Mouse (Mus musculus) midbrain, embryonic 11.5 days (tissue): ENCODE measurements around the gene Noct. TPM values are rescaled to one million over a fixed set of nuclear protein-coding genes. Genes with fewer than 3 reads are reported as not detected.

Experiments used
- ATAC-seq: fragments of 200-750 bp; cut with Nextera tagmentation; 2 replicates; pipeline ENCODE4 v1.8.0; 2017; ENCODE audit warnings: moderate TSS enrichment, moderate library complexity; ENCODE audit not compliant: low FRiP score
- DNase-seq: peaks from one replicate; pipeline ENCODE4 v3.0.0; 2015; ENCODE audit warnings: low spot score; ENCODE audit errors: missing footprints
- H3K27ac ChIP-seq: fragments of 300-500 bp; sonication (generic); 2 replicates; pipeline ENCODE4 v1.5.1; 2014; ENCODE audit warnings: low read depth, low read length
- H3K27me3 ChIP-seq: fragments of 300-500 bp; sonication (generic); 2 replicates; pipeline ENCODE4 v1.6.1; 2014; ENCODE audit warnings: mild to moderate bottlenecking, low read length, moderate library complexity, mixed read lengths; ENCODE audit not compliant: control insufficient read depth, insufficient read depth
- H3K36me3 ChIP-seq: fragments of 300-500 bp; sonication (generic); 2 replicates; pipeline ENCODE4 v1.6.1; 2014; ENCODE audit warnings: mild to moderate bottlenecking, low read length, moderate library complexity, mixed read lengths; ENCODE audit not compliant: control insufficient read depth, insufficient read depth
- H3K4me1 ChIP-seq: fragments of 300-500 bp; sonication (generic); 2 replicates; pipeline ENCODE4 v1.6.1; 2014; ENCODE audit warnings: low read length; ENCODE audit not compliant: control insufficient read depth, insufficient read depth
- H3K4me2 ChIP-seq: fragments of 300-500 bp; sonication (generic); 2 replicates; pipeline ENCODE4 v1.6.1; 2014; ENCODE audit warnings: mild to moderate bottlenecking, moderate library complexity
- H3K4me3 ChIP-seq: fragments of 300-500 bp; sonication (generic); 2 replicates; pipeline ENCODE4 v1.5.1; 2014; ENCODE audit warnings: low read depth, low read length
- H3K9ac ChIP-seq: fragments of 300-500 bp; sonication (generic); 2 replicates; pipeline ENCODE4 v1.6.1; 2014; ENCODE audit warnings: low read length
- H3K9me3 ChIP-seq: fragments of 300-500 bp; sonication (generic); 2 replicates; pipeline ENCODE4 v1.6.1; 2016; ENCODE audit warnings: low read length; ENCODE audit not compliant: control insufficient read depth
- WGBS: fragments of 180-500 bp; shearing (Covaris S2); extraction: QIAGEN DNeasy Blood & Tissue Kit; methylation state at CpG from one replicate; pipeline ENCODE4 v1.1.7; 2014; 5-methylcytosine and 5-hydroxymethylcytosine counted together
- polyA plus RNA-seq: library from polyadenylated mRNA; unstranded; fragments of >200 nt; fragmentation: Nextera tagmentation; extraction: Ambion mirVana; gene quantifications from 2 replicates; pipeline ENCODE4 v1.2.1, GENCODE M21; 2014

Noct gene
- polyA plus RNA-seq, 1 experiment from 2014 or later: 12.9 TPM

DNA sequence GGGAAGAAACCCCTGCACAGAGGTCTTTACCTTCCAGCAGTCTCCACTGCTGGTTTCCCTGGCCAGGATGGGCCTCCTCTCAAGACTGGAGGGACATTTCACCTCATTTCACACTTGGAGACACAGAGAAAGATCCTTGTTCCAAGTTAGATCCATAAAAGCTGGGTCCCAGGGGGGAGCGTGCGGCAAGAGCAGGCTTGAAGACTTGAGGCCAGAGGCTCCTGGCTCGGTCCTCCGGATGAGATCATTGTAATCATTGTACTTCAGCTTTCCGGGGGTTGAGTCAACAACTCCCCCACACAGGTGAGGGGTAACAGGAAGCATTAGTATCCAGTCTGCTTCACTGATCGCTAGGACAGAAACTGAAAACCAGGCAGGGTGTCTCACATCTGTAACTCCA, 30.2 kb upstream of the Noct start:
- Histone ChIP-seq H3K4me3 (no peak overlapping the region), H3K4me2 (no peak overlapping the region), H3K4me1 (no peaks in the 10 kb centered on the region), H3K27me3 (no peaks in the 10 kb centered on the region), H3K27ac (no peak overlapping the region), H3K9me3 (no peaks in the 10 kb centered on the region), H3K9ac (no peak overlapping the region), H3K36me3 (no peaks in the 10 kb centered on the region)
- no peak for ATAC-seq
- DNase-seq: no peak
- WGBS: 82% methylated on average over 6 of the region's 6 CpGs

- Histone ChIP-seq H3K27me3 (no peaks in the 10 kb centered on the region), H3K36me3 (no peaks in the 10 kb centered on the region), H3K9ac (no peak overlapping the region), H3K4me2 (peak overlapping the region; percentile 11; the same call in 1 of the 2 replicates), H3K4me1 (no peaks in the 10 kb centered on the region), H3K9me3 (no peaks in the 10 kb centered on the region), H3K27ac (no peak overlapping the region), H3K4me3 (no peak overlapping the region)
- 57% methylated on average over 8 of the region's 8 CpGs for WGBS
- peak; percentile 85 for DNase-seq
- ATAC-seq: no peak
These were observed 28.9 kb upstream of the Noct start for GRCm38 (mm10) chr3:51195321-51195720.

DNA sequence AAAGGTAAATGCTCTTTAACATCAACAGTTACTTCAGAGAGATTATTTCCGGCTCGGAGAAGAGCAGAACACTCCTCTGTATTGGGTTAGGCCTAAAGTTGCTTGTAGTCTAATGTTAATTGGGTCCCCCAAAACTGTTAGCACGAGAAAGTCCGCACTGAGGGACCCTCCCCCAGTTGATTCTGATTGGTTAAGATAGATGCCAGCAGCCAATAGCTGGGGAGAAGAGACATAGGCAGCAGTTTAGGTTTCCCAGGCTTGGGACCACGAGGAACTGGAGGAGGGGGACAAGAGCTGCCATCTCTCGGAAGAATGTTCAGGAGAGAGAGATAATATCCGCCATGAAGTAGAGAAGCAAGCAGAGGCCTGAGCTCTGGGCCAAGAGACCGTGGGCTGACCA, 28.5 kb upstream of the Noct start:
- ATAC-seq (peak; percentile 63), DNase-seq (no peak)

DNA sequence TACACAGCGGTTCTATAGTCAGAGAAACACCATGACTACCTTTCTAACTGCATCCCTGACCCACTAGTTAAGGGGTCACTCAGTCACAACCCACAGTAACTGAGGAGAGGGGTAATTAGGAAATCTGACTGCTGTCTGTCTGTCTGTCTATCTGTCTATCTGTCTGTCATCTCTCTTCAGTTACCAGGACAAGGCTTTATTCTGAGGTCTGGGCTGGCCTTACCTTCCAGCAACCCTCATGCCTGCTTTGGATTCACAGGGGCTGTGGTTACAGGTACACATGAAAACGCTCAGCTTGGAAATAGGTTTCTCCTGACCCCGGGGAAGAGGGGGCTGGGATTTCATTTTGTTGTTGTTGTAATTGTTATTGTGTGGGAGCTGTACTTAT, 27.5 kb upstream of the Noct start:
- no peak overlapping the region for H3K4me2 ChIP-seq
- H3K27ac ChIP-seq: no peak overlapping the region
- DNase-seq (no peak), ATAC-seq (no peak)
- H3K27me3 ChIP-seq: no peaks in the 10 kb centered on the region
- no peaks in the 10 kb centered on the region for H3K36me3 ChIP-seq
- H3K4me1 ChIP-seq: no peaks in the 10 kb centered on the region
- no peak overlapping the region for H3K9ac ChIP-seq
- 84% methylated on average over 3 of the region's 3 CpGs for WGBS
- H3K4me3 ChIP-seq: no peak overlapping the region
- H3K9me3 ChIP-seq: no peaks in the 10 kb centered on the region

More for the DNA sequence above, 28.5 kb upstream of the Noct start:
- H3K27me3 ChIP-seq: no peaks in the 10 kb centered on the region
- no peak overlapping the region for H3K4me3 ChIP-seq
- H3K4me2 ChIP-seq: peak overlapping the region; percentile 11; the same call in 1 of the 2 replicates
- no peaks in the 10 kb centered on the region for H3K9me3 ChIP-seq
- 38% methylated on average over 8 of the region's 8 CpGs for WGBS
- H3K9ac ChIP-seq: no peak overlapping the region
- H3K36me3 ChIP-seq: no peaks in the 10 kb centered on the region
- H3K4me1 ChIP-seq: no peaks in the 10 kb centered on the region
- no peak overlapping the region for H3K27ac ChIP-seq

- no peak overlapping the region for H3K4me2 ChIP-seq
- H3K4me1 ChIP-seq: no peaks in the 10 kb centered on the region
- no peaks in the 10 kb centered on the region for H3K36me3 ChIP-seq
- 85% methylated on average over 9 of the region's 9 CpGs for WGBS
- no peak for ATAC-seq
- no peaks in the 10 kb centered on the region for H3K27me3 ChIP-seq
- no peaks in the 10 kb centered on the region for H3K9me3 ChIP-seq
- H3K9ac ChIP-seq: no peak overlapping the region
- H3K27ac ChIP-seq: no peak overlapping the region
- DNase-seq: no peak
- no peak overlapping the region for H3K4me3 ChIP-seq
These were observed 27.0 kb upstream of the Noct start for GRCm38 (mm10) chr3:51197112-51197731.

DNA sequence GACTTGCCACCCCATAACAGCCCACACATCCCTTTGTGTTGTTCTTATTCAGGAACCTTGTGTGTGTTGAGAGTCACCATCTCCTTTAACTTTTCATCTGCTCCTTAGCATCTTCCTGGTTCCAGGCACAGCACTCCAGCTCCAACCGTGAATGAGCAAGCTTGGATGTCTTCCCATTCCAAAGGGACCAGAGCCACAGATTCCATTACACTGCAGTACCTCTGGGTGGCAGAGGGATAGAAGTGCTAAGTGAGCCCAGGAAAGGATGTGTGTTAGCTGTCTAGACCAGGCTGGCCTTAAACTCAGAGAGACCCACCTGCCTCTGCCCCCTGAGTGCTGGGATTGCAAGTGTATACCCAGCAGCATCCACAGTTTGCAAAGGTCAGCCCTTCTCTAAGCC, 26.0 kb upstream of the Noct start:
- ATAC-seq (no peak), DNase-seq (no peak)
- H3K4me3 ChIP-seq: no peak overlapping the region
- H3K4me2 ChIP-seq: no peak overlapping the region
- H3K4me1 ChIP-seq: no peaks in the 10 kb centered on the region
- WGBS: 85% methylated on average over 1 of the region's 1 CpGs
- H3K9me3 ChIP-seq: no peaks in the 10 kb centered on the region
- no peaks in the 10 kb centered on the region for H3K27me3 ChIP-seq
- no peaks in the 10 kb centered on the region for H3K36me3 ChIP-seq
- no peak overlapping the region for H3K27ac ChIP-seq
- no peak overlapping the region for H3K9ac ChIP-seq

DNA sequence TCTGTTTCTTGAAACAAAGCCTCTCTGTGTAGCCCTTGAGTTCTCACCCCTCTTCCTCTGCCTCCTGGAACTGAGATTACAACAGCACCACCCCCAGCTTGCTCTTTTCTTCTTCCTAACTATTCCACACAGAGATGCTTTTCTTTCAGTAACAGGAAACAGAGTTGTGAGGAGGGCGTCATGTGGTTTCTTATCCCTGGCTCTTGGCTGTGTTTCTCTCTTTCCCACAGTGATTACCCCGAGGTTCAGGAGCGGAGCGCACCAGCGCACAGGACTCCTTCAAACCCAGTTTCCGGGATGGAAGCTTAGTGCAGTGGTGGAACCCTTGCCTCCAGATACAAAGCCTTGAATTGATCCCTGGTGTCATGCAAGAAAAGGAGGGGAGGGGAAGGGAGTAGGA, 25.1 kb upstream of the Noct start:
- Histone ChIP-seq H3K4me3 (no peak overlapping the region), H3K4me1 (no peaks in the 10 kb centered on the region), H3K36me3 (no peaks in the 10 kb centered on the region), H3K9me3 (no peaks in the 10 kb centered on the region), H3K4me2 (no peak overlapping the region), H3K9ac (no peak overlapping the region), H3K27ac (no peak overlapping the region), H3K27me3 (no peaks in the 10 kb centered on the region)
- ATAC-seq (no peak), DNase-seq (no peak)
- 82% methylated on average over 6 of the region's 6 CpGs for WGBS

GRCm38 (mm10) chr3:51200311-51200710, 23.9 kb upstream of the Noct start:
- DNase-seq: no peak
- Histone ChIP-seq H3K36me3 (no peaks in the 10 kb centered on the region), H3K4me2 (no peak overlapping the region), H3K9ac (no peak overlapping the region), H3K4me1 (no peaks in the 10 kb centered on the region), H3K9me3 (no peaks in the 10 kb centered on the region), H3K27ac (no peak overlapping the region), H3K27me3 (no peaks in the 10 kb centered on the region), H3K4me3 (no peak overlapping the region)
- 96% methylated on average over 4 of the region's 4 CpGs for WGBS
- no peak for ATAC-seq

DNA sequence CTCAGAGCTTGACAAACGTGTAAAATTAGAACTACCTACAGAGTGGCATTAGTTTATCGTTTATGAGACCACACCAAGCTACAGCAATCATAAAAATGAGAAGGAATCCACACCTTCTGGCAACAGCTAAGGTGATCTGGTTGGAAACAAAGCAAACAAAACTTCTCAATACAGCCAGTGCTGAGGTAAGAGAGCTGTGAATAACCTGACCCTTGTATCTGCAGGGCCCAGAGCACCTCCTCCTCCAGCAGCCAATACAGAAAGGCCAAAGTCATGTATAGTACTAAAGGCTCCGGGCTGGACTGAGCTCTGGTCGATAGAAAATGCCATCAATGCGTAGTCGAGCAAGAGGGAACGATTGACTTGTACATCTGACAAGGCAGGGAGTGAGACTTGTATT, 23.4 kb upstream of the Noct start:
- Histone ChIP-seq H3K4me1 (no peaks in the 10 kb centered on the region), H3K27ac (no peak overlapping the region), H3K4me3 (no peak overlapping the region), H3K9me3 (no peaks in the 10 kb centered on the region), H3K36me3 (no peaks in the 10 kb centered on the region), H3K4me2 (no peak overlapping the region), H3K27me3 (no peaks in the 10 kb centered on the region), H3K9ac (no peak overlapping the region)
- ATAC-seq: no peak
- no peak for DNase-seq
- WGBS: 88% methylated on average over 7 of the region's 7 CpGs
